Mouse (Mus musculus) adrenal gland, postnatal 25 days (tissue): Measurements from ENCODE around the gene Xrcc2. TPM values are rescaled to one million over a fixed set of nuclear protein-coding genes. Genes with fewer than 3 reads are reported as not detected.
A peak's percentile ranks its signal among the peaks of the same experiment; 100 is the strongest.
"Not testable (repeated sequence)": the region's sequence is repeated elsewhere in the genome, so short reads cannot be mapped to it uniquely, and the experiment has no call there.

Experiments used
- DNase-seq: peaks from one replicate; pipeline ENCODE4 v3.0.0; 2021; ENCODE audit warnings: mixed read lengths
- long read RNA-seq: library from polyadenylated mRNA; stranded (forward); transcript quantifications from one replicate; pipeline ENCODE4 v2.0.0, GENCODE M21; 2021
- total RNA-seq: library from RNA; stranded (reverse); gene quantifications from 2 replicates; pipeline ENCODE4 v1.2.3, GENCODE M21; 2021

Xrcc2 gene
- 6.1 and 6.8 TPM in 2 replicates for total RNA-seq
- long read RNA-seq, transcript Xrcc2-201 (3 exons, 3,247 nt) = major isoform, 6 of 8 reads
- long read RNA-seq, partial matches to known transcripts = 0 of 8 reads
- long read RNA-seq, other reads (novel, unspliced or antisense) = 2 of 8 reads

- peak; percentile 96 for DNase-seq
Observed at GRCm38 (mm10) chr5:25705567-25706349, at the start of gene Xrcc2. Xrcc2 (minus strand) TSS chr5:25705825.

GRCm38 (mm10) chr5:25754236-25754766 lies 48.7 kb upstream of the Xrcc2 start:
- DNase-seq = peak; percentile 14

- DNase-seq = no peak
Observed at GRCm38 (mm10) chr5:25753556-25754235, 48.1 kb upstream of the Xrcc2 start.

GRCm38 (mm10) chr5:25752862-25753261 lies 47.2 kb upstream of the Xrcc2 start:
- DNase-seq = peak; percentile 15

- peak; percentile 32 for DNase-seq
Observed at GRCm38 (mm10) chr5:25751552-25751951, 45.9 kb upstream of the Xrcc2 start.

GRCm38 (mm10) chr5:25748613-25749012 lies 43.0 kb upstream of the Xrcc2 start:
- no peak for DNase-seq

- no peak for DNase-seq
Observed at GRCm38 (mm10) chr5:25747904-25748303, 42.3 kb upstream of the Xrcc2 start.

- DNase-seq = not testable (repeated sequence)
Observed at GRCm38 (mm10) chr5:25738902-25739301, 33.3 kb upstream of the Xrcc2 start.

- DNase-seq = no peak
Observed at GRCm38 (mm10) chr5:25738448-25738847, 32.8 kb upstream of the Xrcc2 start.

GRCm38 (mm10) chr5:25735861-25736260 lies 30.2 kb upstream of the Xrcc2 start:
- no peak for DNase-seq

- DNase-seq = peak; percentile 57
Observed at GRCm38 (mm10) chr5:25734318-25734717, 28.7 kb upstream of the Xrcc2 start.

GRCm38 (mm10) chr5:25724134-25724675 lies 18.6 kb upstream of the Xrcc2 start:
- no peak for DNase-seq

GRCm38 (mm10) chr5:25723016-25723415 lies 17.4 kb upstream of the Xrcc2 start:
- no peak for DNase-seq

GRCm38 (mm10) chr5:25719390-25719789 lies 13.8 kb upstream of the Xrcc2 start:
- no peak for DNase-seq

- DNase-seq = not testable (repeated sequence)
Observed at GRCm38 (mm10) chr5:25713001-25713706, 7.5 kb upstream of the Xrcc2 start.

- no peak for DNase-seq
Observed at GRCm38 (mm10) chr5:25704702-25705566, 691 bp downstream of the Xrcc2 start.

- no peak for DNase-seq
Observed at GRCm38 (mm10) chr5:25697941-25698340, 7.7 kb downstream of the Xrcc2 start.

GRCm38 (mm10) chr5:25696256-25696655 lies 9.4 kb downstream of the Xrcc2 start:
- DNase-seq = peak; percentile 10

GRCm38 (mm10) chr5:25695786-25696185 lies 9.8 kb downstream of the Xrcc2 start:
- no peak for DNase-seq

- no peak for DNase-seq
Observed at GRCm38 (mm10) chr5:25671696-25672520, 33.7 kb downstream of the Xrcc2 start.
